Mouse (Mus musculus): ENCODE measurements around the gene T2. TPM values are rescaled to one million over a fixed set of nuclear protein-coding genes. Genes with fewer than 3 reads are reported as not detected.

T2 gene
- total RNA-seq, 2 experiments from 2014 or later: 0.87 to 0.89 TPM

DNA sequence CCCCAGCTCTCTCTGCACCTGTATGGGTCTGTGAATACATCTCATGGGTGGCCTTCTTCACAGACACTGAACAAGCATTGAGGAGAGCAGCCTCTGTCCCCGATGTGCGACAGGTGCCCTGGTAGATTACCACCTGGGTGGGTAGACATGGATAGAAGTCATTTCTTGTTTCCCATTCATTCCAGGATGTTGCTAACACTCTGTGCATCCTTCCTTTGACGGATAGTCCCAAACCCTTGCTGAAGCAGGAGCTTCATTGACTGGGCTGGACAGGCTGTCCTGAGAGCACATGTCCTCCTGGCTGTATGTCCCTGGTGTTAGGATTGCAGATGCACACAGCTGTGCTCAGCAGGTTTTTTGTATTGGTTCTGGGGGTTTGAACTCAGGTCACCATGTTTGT is 112.0 kb downstream of the T2 start:
- no peak for DNase-seq (ENCODE audit: low spot score in 2 of 2)

DNA sequence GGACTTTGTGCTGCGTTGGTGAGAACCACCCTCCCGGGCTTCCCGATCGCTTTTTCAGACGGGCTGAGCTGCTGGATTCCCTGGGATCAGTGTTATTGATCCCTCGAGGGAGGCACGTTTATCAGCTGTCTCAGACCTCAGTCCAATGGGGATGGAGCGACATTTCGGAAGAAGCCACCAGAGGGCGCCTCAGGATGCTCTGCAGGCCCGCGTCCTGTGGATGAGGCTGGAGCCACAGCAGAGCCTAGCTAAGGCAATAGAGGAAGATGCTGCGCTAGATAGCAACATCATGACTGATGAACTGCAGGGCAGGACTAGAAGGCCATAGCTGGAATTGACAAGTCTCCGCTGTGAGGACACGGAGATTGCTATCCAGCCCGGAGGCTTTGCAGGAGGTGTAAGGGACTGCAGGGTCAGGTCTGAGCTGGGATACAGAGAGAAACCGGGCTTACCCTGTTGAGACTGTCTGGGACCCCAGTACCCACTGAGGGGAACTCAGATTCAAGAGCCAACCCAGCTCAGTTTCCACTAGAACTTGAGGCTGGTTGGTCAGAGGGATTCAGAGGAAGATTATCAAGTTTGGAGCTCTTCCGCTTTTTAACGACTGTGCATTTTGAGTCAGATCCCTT is 113.0 kb downstream of the T2 start:
- DNase-seq (ENCODE audit: low spot score in 2 of 2): peak; percentile 96

Other genes with a start within 250 kb of the T2 start
- gene Gm49673, start 208.2 kb upstream of the T2 start, total RNA-seq (2021): under 1 TPM in 1 of 2 experiments, not detected in 1; 0.39 TPM
- 1 to 10 TPM; 6.2 to 6.8 TPM for gene Rnaset2a, start 207.9 kb upstream of the T2 start, total RNA-seq (2021)
- gene Fgfr1op, start 190.5 kb upstream of the T2 start, total RNA-seq (2021): 10 to 100 TPM; 18.9 to 22.7 TPM
- gene Ccr6, start 119.9 kb upstream of the T2 start, total RNA-seq (2021): under 1 TPM in 1 of 2 experiments, not detected in 1; 0.27 TPM
- gene Mpc1, start 73.1 kb upstream of the T2 start, total RNA-seq (2021): 100 to 1,000 TPM; 147 to 163 TPM
- 10 to 100 TPM; 64.9 to 67.6 TPM for gene Sft2d1, start 44.9 kb upstream of the T2 start, total RNA-seq (2021)
- gene Prr18, start 18.5 kb upstream of the T2 start, total RNA-seq (2021): 10 to 100 TPM in 1 of 2 experiments, 1 to 10 TPM in 1; 9.3 to 11.1 TPM
- 1 to 10 TPM in 1 of 2 experiments, not detected in 1; 1.1 TPM for gene T, start 78.4 kb downstream of the T2 start, total RNA-seq (2021)
- gene Pde10a, start 169.4 kb downstream of the T2 start, total RNA-seq (2021): 10 to 100 TPM; 59.6 to 61.8 TPM
- gene Gm17087, start 211.0 kb downstream of the T2 start, total RNA-seq (2021): not detected

Data from layer of hippocampus, postnatal 10 days (tissue).